Mouse (Mus musculus) MEL (cell line): ENCODE data around the gene Krt88.

ENCODE experiments used
- CTCF ChIP-seq, 3 experiments: IDR thresholded peaks in 2 of 3; conservative IDR thresholded peaks in 1 of 3; 2 replicates each; pipeline ENCODE4 v1.5.1; 2011 to 2012; ENCODE audit warnings: low read length in 3 of 3, low read depth in 2 of 3, mild to moderate bottlenecking in 2 of 3, improper control_type of control experiment in 1 of 3, inconsistent platforms in 1 of 3, mixed read lengths in 1 of 3, moderate library complexity in 1 of 3; ENCODE audit not compliant: control insufficient read depth in 1 of 3, insufficient read depth in 1 of 3, poor library complexity in 1 of 3, severe bottlenecking in 1 of 3
- TAL1 ChIP-seq: IDR thresholded peaks from 2 replicates; pipeline ENCODE4 v1.6.1; 2012; ENCODE audit warnings: mild to moderate bottlenecking, inconsistent platforms, low read length, moderate library complexity, mixed read lengths
- ZNF384 ChIP-seq: IDR thresholded peaks from 2 replicates; pipeline ENCODE4 v1.6.1; 2012; ENCODE audit warnings: low read depth, mild to moderate bottlenecking, inconsistent platforms, low read length, improper control_type of control experiment

GRCm38 (mm10) chr15:101494203-101494602 is 46.7 kb downstream of the Krt88 start:
- TF ChIP-seq TAL1 (no peak), CTCF (IDR thresholded peaks at IDR 0.05 in 2 of 3, conservative IDR thresholded peaks at IDR 0.05 in 1 of 3; ENCODE audit: control insufficient read depth in 1 of 3, insufficient read depth in 1 of 3, low read depth in 2 of 3, low read length in 3 of 3, poor library complexity in 1 of 3, severe bottlenecking in 1 of 3) (no peak), ZNF384 (no peak)
